Mouse (Mus musculus) bone marrow, adult 2 months (tissue): Measurements from ENCODE around the gene Tmem254c.
"Not testable (repeated sequence)": the region's sequence is repeated elsewhere in the genome, so short reads cannot be mapped to it uniquely, and the experiment has no call there.

Source experiments
- CTCF ChIP-seq: fragments of 200-500 bp; IDR thresholded peaks from 2 replicates; pipeline ENCODE4 v1.5.1; 2011; ENCODE audit warnings: low read length, control low read depth; ENCODE audit not compliant: control insufficient read depth, insufficient read depth
- POLR2A ChIP-seq: fragments of 200-500 bp; IDR thresholded peaks from 2 replicates; pipeline ENCODE4 v1.6.1; 2011; ENCODE audit warnings: low read depth, mild to moderate bottlenecking, control low read depth, low read length, borderline replicate concordance; ENCODE audit not compliant: control insufficient read depth

DNA sequence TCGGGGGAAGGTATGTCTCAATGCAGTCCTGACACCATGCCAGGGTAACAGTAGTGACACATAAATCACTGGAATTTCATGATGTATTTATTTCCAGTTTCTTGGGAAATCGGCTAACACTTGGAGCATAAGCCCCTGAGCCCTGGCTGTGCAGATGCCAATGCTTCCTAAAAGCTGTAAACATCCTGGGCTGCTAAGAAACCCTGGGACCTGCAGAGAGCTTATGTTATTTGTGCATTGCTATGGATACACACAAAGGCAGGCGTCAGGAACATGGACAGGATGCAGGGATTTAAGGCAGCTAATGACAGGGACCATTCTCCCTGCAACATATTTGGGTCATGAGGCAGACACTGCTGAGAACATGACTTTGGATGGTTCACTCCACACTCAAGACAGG, 9.0 kb downstream of the Tmem254c start:
- TF ChIP-seq POLR2A, CTCF: not testable (repeated sequence)
